Mouse (Mus musculus) 3T3-L1 (cell line): ENCODE results near the gene Ccdc57.

Experiments used
- DNase-seq: peaks from one replicate; pipeline ENCODE4 v3.0.0-alpha.2; 2015; ENCODE audit warnings: low read depth, low spot score

Gene Ccdc57

DNA sequence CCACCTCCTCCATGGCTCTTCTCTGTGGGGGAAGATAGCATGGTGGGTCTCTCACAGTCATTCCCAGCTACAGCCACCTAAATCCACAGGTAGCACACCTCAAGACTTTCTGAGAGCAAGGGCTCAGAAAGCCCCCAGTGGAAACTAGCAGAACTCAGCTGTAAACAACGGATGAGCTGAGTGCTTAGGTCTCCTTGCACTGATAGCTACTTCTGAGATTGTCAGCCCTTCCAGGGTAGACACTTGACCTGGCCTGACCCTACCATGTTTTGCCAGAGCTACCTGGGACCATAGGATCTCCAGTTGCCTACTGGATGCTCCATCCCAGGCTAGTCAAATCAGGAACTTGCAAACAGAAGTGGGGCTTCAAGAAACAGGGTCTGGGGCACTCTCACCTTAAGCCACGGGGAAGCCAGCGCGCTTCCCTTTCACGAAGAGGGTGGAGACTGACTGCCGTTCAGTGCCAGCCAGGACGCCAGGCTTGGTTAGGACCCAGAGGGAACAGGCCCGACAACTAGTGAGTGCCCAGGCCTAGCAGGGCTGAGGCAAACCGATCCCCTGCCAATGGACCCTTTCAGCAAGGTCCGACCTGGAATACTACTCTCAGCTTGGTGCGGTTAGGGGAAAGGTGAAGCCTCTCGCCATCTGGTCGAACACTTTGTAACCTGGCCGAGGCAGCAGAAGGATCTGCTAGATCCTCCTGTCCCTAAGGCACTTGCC is 109.7 kb downstream of the Ccdc57 start:
- peak; percentile 41 for DNase-seq

DNA sequence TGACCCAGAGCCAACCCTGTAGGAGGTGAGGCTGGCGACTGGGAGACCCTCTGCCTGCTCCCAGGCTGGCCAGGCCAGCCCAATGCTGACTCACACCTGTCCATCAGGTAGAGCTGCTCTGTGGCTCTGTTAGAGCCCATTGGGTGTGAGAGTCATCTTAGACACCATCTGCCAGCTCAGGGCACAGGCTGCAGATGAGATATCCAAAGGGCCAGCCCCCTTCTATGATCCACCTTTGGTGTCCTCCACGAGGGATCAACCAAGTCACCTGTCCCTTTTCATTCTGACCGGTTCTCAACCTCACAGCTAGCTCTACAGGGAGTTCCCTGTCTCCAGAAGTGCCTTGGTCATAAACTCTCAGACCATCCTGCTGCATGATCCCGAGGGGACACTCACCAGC is 110.4 kb downstream of the Ccdc57 start:
- no peak for DNase-seq

GRCm38 (mm10) chr11:120821076-120821922 is 111.4 kb downstream of the Ccdc57 start:
- no peak for DNase-seq

DNA sequence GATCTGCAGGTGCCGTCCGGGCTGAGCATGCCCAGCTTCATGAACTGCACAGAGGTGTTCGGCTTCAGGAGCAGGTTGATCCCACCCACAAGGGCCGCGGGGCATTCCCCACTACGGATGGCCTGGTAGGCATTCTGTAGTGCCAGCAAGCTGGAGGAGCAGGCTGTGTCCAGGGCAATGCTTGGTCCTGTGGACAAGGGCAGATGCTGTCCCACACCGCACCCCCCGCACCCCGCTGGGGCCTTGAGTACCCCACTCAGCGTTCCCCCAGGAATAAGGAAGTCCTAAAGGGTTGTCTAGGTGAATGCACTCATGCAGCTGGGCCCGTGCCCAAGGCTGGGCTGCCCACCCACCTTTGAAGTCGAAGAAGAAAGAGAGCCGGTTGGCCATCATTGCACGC is 112.1 kb downstream of the Ccdc57 start:
- no peak for DNase-seq

DNA sequence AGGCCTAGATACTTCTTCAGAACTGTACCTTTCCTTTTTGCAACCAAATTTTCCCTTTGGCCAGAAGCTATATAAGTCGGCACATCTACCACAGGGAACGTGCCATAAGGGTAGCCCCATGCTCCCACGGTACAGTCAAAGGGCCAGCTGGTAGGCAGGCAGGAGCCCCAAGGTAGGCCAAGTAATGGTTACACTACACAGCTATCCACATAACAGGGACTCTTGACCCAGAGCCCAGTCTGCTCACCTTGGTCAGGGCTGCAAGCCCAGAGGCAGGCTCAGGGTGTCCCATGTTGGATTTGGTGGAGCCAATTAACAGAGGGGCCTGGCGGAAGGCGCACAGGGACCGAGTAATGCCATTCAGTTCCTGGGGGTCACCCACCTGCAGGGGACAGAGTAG is 113.1 kb downstream of the Ccdc57 start:
- no peak for DNase-seq

DNA sequence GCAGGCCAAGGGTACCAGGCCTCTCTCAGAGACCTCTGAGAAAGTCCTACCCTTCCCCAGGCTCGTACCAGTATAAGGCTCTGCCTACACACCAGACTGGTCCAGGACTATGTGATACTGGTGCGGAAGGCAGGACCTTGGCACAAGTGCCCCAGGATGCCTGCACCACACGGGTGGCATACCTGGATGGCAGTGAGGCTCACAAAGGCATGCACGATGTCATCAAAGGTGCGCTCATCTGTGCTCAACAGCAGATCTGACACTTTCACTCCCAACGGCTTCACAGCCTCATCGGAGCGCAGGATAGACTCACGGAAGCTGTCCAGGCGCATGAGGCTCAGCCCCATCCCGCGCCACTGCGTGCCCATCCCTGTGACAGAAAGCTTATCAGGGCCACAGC is 114.4 kb downstream of the Ccdc57 start:
- DNase-seq = no peak

- no peak for DNase-seq
These were observed 115.3 kb downstream of the Ccdc57 start for GRCm38 (mm10) chr11:120817358-120817757.

DNA sequence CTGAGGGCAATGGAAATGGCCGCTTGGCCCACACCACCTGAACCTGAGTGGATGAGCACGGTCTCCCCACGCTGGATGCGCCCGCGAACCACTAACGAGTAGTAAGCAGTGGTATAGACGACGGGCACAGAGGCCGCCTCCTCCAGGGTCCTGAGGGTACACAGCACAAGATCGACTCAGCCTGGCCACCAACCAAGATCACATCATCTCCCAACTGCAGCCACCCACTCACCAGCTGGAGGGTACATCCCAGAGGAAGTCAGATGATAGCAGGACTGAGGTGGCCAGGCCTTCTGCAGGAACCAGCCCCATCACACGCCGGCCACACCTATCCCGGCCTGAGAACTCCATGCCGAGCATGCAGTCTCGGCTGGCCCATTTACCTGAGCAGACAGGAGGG is 120.6 kb downstream of the Ccdc57 start:
- DNase-seq = no peak

DNA sequence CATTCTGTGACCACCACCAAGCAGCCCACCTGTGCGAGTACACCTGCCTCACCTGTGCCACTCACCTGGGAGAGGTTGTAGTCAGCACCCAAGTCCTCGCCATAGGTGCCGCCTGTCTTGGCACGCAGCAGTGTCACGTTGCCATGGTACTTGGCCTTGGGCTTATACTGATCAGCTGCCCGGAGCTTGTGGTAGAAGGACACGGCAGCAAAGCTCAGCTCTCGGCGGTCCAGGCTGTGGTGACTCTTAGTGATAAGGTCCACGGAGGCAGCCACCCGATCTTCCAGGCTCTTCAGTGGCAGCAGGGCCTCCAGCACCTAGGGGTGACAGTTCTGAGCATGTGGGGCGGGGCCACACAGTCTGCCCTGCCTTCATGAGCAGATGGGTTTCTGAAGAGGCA is 124.7 kb downstream of the Ccdc57 start:
- DNase-seq = no peak

DNA sequence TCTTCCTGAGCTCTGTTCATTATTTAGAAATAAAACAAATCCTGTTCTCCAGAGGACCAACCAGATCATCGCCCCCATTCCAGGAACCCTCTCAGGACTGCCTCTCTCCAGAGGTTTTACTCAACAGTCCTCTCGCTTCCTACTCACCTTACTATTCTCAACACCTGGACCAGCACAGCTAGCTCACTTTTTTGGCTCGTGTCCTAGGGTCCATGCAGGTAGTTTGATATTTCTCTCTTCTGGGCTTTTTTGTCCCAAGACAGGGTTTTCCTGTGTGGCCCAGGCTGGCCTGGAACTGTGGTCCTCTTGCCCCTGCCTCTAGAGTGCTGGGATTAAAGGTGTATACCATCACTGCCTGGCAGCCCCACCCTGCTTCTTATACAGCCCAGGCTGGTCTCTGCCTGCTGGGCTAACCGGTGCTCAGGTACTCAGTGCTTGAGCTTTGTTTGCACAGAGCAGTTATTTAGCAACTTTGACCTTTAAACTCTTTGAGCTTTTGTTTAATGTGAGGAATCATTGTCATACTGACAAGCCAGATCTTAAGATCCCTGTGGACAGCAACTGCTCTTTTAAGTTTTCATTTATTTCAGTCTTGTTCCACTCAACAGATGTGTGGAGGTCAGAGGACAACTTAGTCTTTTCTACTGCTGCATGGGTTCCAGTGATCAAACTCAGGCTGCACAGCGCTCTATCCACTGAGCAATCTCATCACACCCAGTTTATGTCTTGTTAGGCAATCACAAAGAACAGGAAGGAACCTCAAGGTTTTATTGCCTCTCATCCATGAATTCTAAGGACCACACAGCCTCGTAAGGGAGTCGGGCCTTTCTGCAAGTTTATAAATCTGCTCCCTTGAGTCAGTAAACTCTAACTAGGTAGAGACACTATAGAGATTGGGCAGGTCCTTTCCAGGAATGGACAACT is 127.0 kb downstream of the Ccdc57 start:
- no peak for DNase-seq

DNA sequence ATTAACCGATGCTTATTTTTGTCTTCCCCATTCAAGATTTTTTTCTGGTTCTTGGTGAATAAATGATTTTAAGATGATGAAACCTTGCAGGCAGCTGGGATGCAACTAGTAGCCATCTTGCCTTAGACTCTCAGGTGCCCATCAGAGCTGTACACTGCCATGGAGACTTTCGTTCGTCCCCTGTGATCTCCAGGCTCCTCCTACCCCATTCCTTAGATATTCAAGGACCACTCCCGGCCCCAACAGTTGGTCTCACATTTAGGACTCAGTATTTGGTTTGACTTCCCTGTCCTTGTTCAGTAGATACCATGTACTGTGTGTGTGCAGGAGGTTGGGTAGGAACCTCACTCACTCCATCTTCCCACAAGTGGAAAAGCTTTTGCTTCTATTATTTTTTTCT is 127.9 kb downstream of the Ccdc57 start:
- no peak for DNase-seq

DNA sequence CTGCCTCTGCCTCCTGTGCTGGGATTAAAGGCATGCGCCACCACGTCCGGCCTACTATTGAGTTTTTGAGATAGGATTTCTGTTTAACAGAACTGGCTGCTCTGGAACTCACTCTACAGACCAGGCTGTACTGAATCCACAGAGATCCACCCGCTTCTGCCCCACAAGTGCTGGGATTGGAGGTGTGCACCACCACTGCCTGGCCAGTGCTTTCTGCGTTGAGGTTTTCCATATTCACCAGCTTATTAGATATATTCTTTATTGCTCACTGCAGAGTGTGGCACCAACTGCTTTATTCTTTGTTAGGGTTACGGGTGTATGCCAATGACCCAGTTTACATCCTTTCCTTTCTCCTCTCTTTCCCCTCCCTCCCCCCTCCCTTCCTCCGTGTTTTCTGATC is 128.4 kb downstream of the Ccdc57 start:
- no peak for DNase-seq

GRCm38 (mm10) chr11:120800061-120800904 is 132.4 kb downstream of the Ccdc57 start:
- DNase-seq = peak; percentile 97

DNA sequence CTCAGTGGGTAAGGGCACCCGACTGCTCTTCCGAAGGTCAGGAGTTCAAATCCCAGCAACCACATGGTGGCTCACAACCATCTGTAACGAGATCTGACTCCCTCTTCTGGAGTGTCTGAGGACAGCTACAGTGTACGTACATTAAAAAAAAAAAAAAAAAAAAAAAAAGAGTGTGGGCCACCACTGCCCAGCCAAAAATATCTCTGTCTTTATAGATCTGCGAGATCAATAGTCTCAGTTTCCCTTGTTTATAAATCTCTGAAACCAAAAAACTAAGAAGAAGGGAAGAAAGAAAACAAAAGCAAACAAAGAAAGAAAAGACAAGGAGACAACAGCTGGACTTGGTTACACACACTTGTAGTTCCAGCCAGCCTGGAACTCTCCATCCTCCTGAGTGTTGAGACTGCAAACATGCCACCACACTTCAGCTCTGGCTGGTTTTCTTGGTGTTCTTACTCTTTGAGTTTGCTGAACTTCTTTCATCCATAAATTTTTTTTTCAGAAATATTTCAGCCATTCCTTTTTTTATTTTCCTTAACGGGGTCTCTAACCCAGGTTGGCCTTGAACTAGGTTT is 133.3 kb downstream of the Ccdc57 start:
- no peak for DNase-seq

DNA sequence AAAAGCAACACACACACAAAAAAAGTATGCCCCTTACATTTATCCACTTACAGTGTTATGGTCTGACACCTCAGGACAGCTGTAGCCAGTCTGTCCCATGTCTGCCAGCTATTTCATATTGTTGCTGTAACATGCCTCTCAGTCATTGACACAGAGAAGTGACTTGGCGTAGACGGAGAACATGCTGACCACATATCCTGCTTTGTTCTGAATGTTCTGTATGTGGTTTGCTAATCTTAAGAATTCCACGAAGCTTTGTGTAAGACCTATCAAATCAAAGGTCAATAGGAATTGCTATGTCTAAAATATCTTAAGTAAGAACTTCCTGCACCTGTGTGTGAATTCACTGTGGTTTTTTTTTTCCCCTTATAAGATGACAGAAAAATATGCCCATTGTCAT is 134.4 kb downstream of the Ccdc57 start:
- DNase-seq = no peak

- DNase-seq = no peak
These were observed 136.1 kb downstream of the Ccdc57 start for GRCm38 (mm10) chr11:120796614-120796946.

- DNase-seq = peak; percentile 97
These were observed 136.7 kb downstream of the Ccdc57 start, which contains the start of gene Dus1l for GRCm38 (mm10) chr11:120795756-120796613. Gene Dus1l, minus strand, starts transcription at chr11:120796403.

- DNase-seq = no peak
These were observed 140.0 kb downstream of the Ccdc57 start for GRCm38 (mm10) chr11:120792652-120793051.

GRCm38 (mm10) chr11:120789810-120790209 is 142.9 kb downstream of the Ccdc57 start:
- no peak for DNase-seq

GRCm38 (mm10) chr11:120789355-120789754 is 143.3 kb downstream of the Ccdc57 start:
- no peak for DNase-seq
